Mouse (Mus musculus) kidney, adult 2 months (tissue): ENCODE data around the gene Olfr1238.

ENCODE experiments used
- CTCF ChIP-seq: fragments of 200-500 bp; conservative IDR thresholded peaks from 2 replicates; pipeline ENCODE4 v1.5.1; 2011; ENCODE audit warnings: low read depth, mild to moderate bottlenecking, control low read depth, low read length, moderate library complexity, mixed read lengths; ENCODE audit not compliant: insufficient read depth, insufficient read length
- POLR2A ChIP-seq: fragments of 200-500 bp; IDR thresholded peaks from one replicate; pipeline ENCODE4 v1.6.1; 2011; ENCODE audit warnings: low read depth, low read length, control low read depth

DNA sequence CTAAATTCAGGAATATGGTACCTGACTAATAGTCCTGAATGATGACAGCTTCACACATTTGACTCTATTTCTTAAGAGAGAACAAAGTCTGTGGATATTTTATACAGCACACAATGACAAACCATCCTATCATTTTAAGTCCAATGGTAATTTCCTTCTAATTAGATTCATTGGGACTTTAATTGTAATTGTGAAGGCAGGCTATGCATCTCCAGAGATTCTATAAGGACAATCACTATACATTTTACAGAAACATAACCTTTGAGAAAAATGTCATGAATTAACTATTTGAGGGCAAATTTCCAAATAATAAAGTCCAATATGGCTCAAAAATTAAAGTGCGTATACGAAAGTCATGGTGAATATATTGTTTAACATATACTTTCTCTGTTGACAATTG is 10.8 kb upstream of the Olfr1238 start, which contains the start of gene Olfr1239:
- no peak for TF ChIP-seq CTCF
- no peak for TF ChIP-seq POLR2A
